Mouse (Mus musculus): ENCODE data around the gene Fras1.

DNA sequence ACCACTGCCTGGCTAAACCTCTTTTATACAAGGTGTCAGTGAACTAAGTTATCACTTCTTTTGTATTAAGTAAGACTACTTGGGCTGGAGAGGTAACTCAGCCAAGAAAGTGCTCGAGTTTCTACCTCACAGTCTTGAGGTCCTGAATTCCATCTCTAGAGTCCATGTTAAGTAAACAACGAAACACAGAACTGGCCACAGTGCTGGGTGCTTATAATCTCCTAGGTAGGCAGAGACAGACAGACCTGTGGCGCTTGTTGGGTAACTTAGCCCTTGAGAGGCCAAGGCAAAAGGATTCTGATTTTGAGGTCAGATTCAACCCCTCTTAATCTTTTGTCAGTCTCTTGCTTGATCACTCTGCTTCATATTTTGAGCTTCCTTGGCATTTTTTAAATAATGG, 156.8 kb downstream of the Fras1 start:
- TF ChIP-seq CTCF (IDR thresholded peaks at IDR 0.05; ENCODE audit: extremely low read depth, insufficient read length, insufficient replicate concordance, low read depth, low read length) (no peak), POLR2A (IDR thresholded peaks at IDR 0.05; ENCODE audit: low read depth, low read length) (no peak)
